Mouse (Mus musculus) kidney, embryonic 14.5 days (tissue): ENCODE measurements around the gene Ing5. TPM values are rescaled to one million over a fixed set of nuclear protein-coding genes. Genes with fewer than 3 reads are reported as not detected.
"Not testable (repeated sequence)": the region's sequence is repeated elsewhere in the genome, so short reads cannot be mapped to it uniquely, and the experiment has no call there.

Experiments
- ATAC-seq: fragments of 200-750 bp; cut with Nextera tagmentation; 2 replicates; pipeline ENCODE4 v1.8.0; 2017; ENCODE audit warnings: moderate number of reproducible peaks, mild to moderate bottlenecking, moderate TSS enrichment, moderate library complexity; ENCODE audit not compliant: low FRiP score, low TSS enrichment
- H3K27ac ChIP-seq: fragments of 300-500 bp; sonication (generic); 2 replicates; pipeline ENCODE4 v1.5.1; 2014; ENCODE audit warnings: low read depth, mild to moderate bottlenecking, low read length, moderate library complexity, mixed read lengths
- H3K27me3 ChIP-seq: fragments of 300-500 bp; sonication (generic); 2 replicates; pipeline ENCODE4 v1.6.1; 2014; ENCODE audit warnings: mild to moderate bottlenecking, low read length; ENCODE audit not compliant: control insufficient read depth, insufficient read depth
- H3K36me3 ChIP-seq: fragments of 300-500 bp; sonication (generic); 2 replicates; pipeline ENCODE4 v1.6.1; 2014; ENCODE audit warnings: low read length, mixed read lengths; ENCODE audit not compliant: control insufficient read depth, insufficient read depth
- H3K4me1 ChIP-seq: fragments of 300-500 bp; sonication (generic); 2 replicates; pipeline ENCODE4 v1.6.1; 2014; ENCODE audit warnings: low read length, mixed read lengths; ENCODE audit not compliant: control insufficient read depth, insufficient read depth
- H3K4me2 ChIP-seq: fragments of 300-500 bp; sonication (generic); replicated peaks from 2 replicates; pipeline ENCODE4 v1.6.1; 2014; ENCODE audit warnings: low read depth, mild to moderate bottlenecking, low read length
- H3K4me3 ChIP-seq: fragments of 300-500 bp; sonication (generic); 2 replicates; pipeline ENCODE4 v1.5.1; 2014; ENCODE audit warnings: mild to moderate bottlenecking, low read length
- H3K9ac ChIP-seq: fragments of 300-500 bp; sonication (generic); 2 replicates; pipeline ENCODE4 v1.6.1; 2014; ENCODE audit warnings: low read depth, mild to moderate bottlenecking, low read length, moderate library complexity
- H3K9me3 ChIP-seq: fragments of 300-500 bp; sonication (generic); 2 replicates; pipeline ENCODE4 v1.6.1; 2016; ENCODE audit warnings: low read length; ENCODE audit not compliant: control insufficient read depth
- WGBS: fragments of 180-500 bp; shearing (Covaris S2); extraction: QIAGEN DNeasy Blood & Tissue Kit; methylation state at CpG from one replicate; pipeline ENCODE4 v1.1.7; 2014; 5-methylcytosine and 5-hydroxymethylcytosine counted together
- polyA plus RNA-seq: library from polyadenylated mRNA; unstranded; fragments of >200 nt; fragmentation: Nextera tagmentation; extraction: Ambion mirVana; gene quantifications from 2 replicates; pipeline ENCODE4 v1.2.1, GENCODE M21; 2014

Gene Ing5
- polyA plus RNA-seq, 1 experiment from 2014 or later, result 18.5 TPM

DNA sequence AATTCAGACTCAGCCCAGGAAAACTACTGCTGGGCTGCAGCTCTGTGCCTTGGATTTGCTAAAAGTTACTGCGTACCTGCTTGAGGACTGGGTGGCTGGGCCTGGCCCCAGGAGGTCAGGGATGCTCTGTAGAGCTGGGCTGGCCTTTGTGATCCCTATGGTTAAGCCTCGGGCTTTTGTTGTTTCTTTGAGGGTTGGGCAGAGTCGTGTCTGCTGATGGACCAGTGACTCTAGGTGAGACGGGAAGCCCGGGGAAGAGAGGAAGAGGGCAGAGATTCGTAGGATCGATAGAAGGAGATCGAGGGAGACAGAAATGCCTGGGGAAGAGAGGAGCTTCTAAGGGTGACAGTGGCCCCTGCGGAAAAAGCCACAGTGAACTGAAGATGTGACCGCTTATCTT, 20.8 kb downstream of the Ing5 start, which contains the start of gene D2hgdh:
Gene D2hgdh (plus strand): TSS at position 301 of the 400 bp plus-strand sequence.
- H3K27ac ChIP-seq, result peak within 1 kb of the TSS; percentile 90
- H3K4me2 ChIP-seq, result peak within 1 kb of the TSS; percentile 56
- H3K4me3 ChIP-seq, result peak within 1 kb of the TSS; percentile 46
- no peaks in the 10 kb centered on the region for H3K9me3 ChIP-seq
- WGBS, result 4% methylated on average over 10 of the region's 10 CpGs
- peaks cover 20% of the 10 kb centered on the region for H3K36me3 ChIP-seq
- H3K4me1 ChIP-seq, result peaks cover 4% of the 10 kb centered on the region; the same call in 1 of the 2 replicates
- no peaks in the 10 kb centered on the region for H3K27me3 ChIP-seq
- H3K9ac ChIP-seq, result peak within 1 kb of the TSS; percentile 65
- ATAC-seq, result peak; percentile 14; the same call in 1 of the 2 replicates

DNA sequence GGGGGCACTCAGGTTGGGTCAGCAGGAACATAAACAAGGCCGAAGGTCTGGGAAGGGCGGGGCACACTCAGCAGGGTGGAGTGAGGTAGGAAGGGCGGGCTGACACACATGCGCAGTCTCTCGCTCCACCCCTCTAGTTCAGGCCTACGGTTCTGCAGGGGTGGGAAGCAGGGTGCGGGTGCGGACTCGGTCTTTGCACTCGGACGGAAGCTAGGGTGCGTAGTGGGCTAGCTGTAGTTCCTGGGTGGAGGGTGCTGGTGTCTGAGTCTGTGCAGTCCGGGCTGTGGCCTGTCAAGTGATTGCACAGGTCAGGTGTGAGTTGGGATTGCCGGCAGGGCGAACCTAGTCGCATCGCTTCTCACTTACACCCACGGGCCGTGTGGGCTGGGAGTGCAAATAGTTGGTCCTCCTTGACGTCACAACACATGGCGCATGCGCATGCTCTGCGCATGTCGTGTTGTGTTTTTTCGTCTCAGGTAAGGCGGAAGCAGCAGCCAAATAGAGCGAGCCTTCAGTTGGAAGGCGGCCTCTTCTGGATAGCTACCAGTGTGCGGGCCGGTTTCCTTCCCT, 21.4 kb downstream of the Ing5 start:
- no peaks in the 10 kb centered on the region for H3K9me3 ChIP-seq
- H3K9ac ChIP-seq, result peak overlapping the region; percentile 65
- H3K4me1 ChIP-seq, result peaks cover 4% of the 10 kb centered on the region; the same call in 1 of the 2 replicates
- peak overlapping the region; percentile 56 for H3K4me2 ChIP-seq
- H3K27me3 ChIP-seq, result no peaks in the 10 kb centered on the region
- peak overlapping the region; percentile 46 for H3K4me3 ChIP-seq
- peaks cover 14% of the 10 kb centered on the region for H3K36me3 ChIP-seq
- ATAC-seq, result peak; percentile 97
- peak overlapping the region; percentile 90 for H3K27ac ChIP-seq
- WGBS, result under 1% methylated on average over 30 of the region's 30 CpGs

DNA sequence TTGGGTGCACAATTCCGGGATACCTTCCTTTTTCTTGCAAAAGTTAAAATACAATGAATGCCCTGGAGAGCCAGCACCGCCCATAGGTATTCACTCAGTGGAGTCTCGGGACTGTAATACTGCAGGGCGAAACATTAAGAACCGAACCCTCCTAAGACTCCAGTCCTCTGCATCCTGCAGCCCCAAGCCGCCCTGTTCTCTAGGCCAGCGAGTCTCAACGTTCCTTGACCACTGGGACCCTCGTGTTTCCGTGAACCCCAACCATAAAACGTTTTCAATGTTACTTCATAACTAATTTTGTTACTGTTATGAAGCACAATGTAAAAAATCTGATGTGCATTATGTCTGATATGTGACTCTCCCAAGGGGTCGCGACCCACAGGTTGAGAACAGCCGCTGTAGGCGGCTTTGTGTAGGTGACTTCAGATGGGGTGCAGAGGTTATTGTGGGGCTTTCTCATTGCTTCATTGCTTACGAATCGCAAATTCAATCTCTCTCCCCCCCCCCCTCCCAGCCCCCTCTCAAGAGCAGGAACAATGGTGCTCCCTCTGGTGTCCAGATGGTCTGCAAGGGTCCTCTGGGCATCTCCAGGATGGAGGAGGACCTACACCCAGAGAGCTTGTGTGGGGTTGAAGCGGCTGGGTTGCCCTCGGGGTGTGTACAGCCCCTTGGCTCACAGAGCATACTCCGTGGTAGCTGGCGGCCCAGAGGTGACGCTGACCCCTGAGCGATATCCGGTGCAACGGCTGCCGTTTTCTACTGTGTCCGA, 22.2 kb downstream of the Ing5 start:
- peaks cover 4% of the 10 kb centered on the region; the same call in 1 of the 2 replicates for H3K4me1 ChIP-seq
- peak overlapping the region; percentile 65; the same call in 1 of the 2 replicates for H3K9ac ChIP-seq
- WGBS, result 39% methylated on average over 27 of the region's 27 CpGs
- H3K4me3 ChIP-seq, result peak overlapping the region; percentile 46
- 0 out of 2 replicates have a peak, but pooled peaks have one; percentile 24 for ATAC-seq
- peak overlapping the region; percentile 56 for H3K4me2 ChIP-seq
- H3K36me3 ChIP-seq, result peaks cover 7% of the 10 kb centered on the region
- peak overlapping the region; percentile 90; the same call in 1 of the 2 replicates for H3K27ac ChIP-seq
- H3K9me3 ChIP-seq, result no peaks in the 10 kb centered on the region
- H3K27me3 ChIP-seq, result no peaks in the 10 kb centered on the region

DNA sequence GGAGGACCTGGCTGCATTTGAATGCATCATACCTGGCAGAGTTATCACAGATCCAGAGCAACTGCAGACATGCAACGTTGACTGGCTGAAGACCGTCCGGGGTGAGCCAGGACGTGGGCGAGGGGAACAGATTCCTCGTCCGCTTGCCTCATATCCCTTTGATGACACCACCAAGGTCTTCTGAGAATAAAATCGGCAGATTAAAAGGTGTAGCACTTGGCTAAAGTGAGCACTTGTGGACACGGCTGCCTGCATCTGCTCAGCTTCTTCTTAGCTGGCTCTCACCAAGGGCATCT, 22.7 kb downstream of the Ing5 start:
- WGBS, result 90% methylated on average over 9 of the region's 9 CpGs
- H3K27ac ChIP-seq, result no peak overlapping the region
- no peak overlapping the region for H3K9ac ChIP-seq
- peaks cover 2% of the 10 kb centered on the region; the same call in 1 of the 2 replicates for H3K36me3 ChIP-seq
- no peak overlapping the region; the same call in 1 of the 2 replicates for H3K4me3 ChIP-seq
- H3K9me3 ChIP-seq, result no peaks in the 10 kb centered on the region
- H3K4me1 ChIP-seq, result peaks cover 4% of the 10 kb centered on the region; the same call in 1 of the 2 replicates
- no peak for ATAC-seq
- no peaks in the 10 kb centered on the region for H3K27me3 ChIP-seq
- peak overlapping the region; percentile 56; the same call in 1 of the 2 replicates for H3K4me2 ChIP-seq

DNA sequence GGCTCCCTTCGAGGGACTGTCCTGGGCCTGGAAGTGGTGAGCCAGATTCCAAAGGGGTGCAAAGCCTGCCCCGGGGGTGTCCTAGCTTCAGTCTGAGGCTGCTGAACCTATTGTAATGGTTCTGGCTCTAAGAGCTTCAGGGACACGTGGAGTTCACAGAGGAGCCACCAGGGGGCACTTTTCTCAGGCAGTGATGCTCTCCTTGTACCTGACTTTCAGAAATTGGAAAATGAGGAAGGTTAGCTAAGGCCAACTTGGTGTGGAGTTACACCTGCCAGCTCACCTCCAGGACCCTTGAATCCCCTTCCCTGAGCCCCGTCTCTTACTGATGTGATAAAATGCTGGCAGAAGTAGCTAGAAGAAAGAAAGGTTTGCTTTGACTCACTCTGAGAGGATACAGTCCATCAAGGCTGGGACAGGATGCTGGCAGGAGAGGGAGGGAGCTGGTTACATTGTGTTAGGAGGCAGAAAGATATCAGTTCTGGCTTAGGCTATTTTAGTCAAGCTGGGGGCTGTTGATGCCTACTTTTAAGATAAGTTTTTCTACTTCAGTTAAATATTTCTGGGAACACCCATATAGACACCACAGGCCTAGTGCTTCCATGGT, 29.1 kb downstream of the Ing5 start:
- not testable (repeated sequence) for H3K27ac ChIP-seq, H3K4me1 ChIP-seq, H3K4me2 ChIP-seq, H3K36me3 ChIP-seq, H3K9ac ChIP-seq, ATAC-seq, H3K27me3 ChIP-seq, H3K4me3 ChIP-seq, H3K9me3 ChIP-seq
- WGBS, result 89% methylated on average over 1 of the region's 4 CpGs

DNA sequence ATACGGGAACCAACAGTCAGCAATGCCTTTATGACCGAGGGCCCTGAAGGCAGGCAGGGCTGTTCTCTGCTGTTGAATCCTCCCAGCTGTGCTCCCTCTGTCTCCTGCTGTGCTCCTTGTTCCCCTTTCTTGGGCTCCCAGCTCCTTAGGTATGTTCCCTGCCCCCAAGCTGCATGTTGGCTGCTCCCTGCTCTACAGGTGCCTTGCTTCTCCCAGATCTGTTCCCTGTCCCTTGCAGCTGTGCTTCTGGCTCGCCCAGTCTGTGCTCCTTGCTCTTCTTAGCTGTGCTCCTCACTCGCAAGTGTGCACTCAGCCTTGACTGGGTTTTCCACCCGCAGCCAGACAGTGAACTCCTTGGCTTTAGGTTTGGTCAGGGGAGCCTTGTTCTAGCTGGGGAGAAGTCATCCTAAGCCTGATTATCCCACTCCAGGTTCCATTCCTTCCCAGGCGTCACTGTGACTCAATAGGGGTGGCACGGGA, 30.9 kb downstream of the Ing5 start:
- Histone ChIP-seq H3K4me3 (no peak overlapping the region), H3K27ac (no peak overlapping the region), H3K36me3 (peaks cover 4% of the 10 kb centered on the region; the same call in 1 of the 2 replicates), H3K4me1 (no peaks in the 10 kb centered on the region), H3K27me3 (no peaks in the 10 kb centered on the region), H3K4me2 (no peak overlapping the region), H3K9me3 (no peaks in the 10 kb centered on the region), H3K9ac (no peak overlapping the region)
- 90% methylated on average over 7 of the region's 7 CpGs for WGBS
- 0 out of 2 replicates have a peak, but pooled peaks have one; percentile 43 for ATAC-seq

DNA sequence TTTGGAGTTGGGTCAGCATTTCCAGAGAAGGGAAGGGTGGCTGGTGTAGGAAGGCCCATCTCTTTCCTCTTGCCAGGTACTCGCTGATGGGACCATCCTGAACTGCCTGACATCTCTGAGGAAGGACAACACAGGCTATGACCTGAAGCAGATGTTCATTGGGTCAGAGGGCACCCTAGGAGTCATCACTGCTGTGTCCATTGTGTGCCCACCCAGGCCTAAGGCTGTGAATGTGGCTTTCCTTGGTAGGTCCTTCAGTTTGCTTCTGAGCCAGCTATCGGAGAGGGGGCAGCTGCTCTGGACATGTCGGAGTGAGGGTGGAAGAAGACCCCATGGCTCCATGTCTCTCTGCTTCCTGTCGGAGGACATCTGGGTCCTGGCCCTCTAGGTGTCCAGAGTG, 31.4 kb downstream of the Ing5 start:
- 86% methylated on average over 4 of the region's 4 CpGs for WGBS
- Histone ChIP-seq H3K9me3 (no peaks in the 10 kb centered on the region), H3K9ac (no peak overlapping the region), H3K4me2 (no peak overlapping the region), H3K4me1 (no peaks in the 10 kb centered on the region), H3K27ac (no peak overlapping the region), H3K4me3 (no peak overlapping the region), H3K36me3 (peaks cover 4% of the 10 kb centered on the region; the same call in 1 of the 2 replicates), H3K27me3 (no peaks in the 10 kb centered on the region)
- no peak for ATAC-seq

DNA sequence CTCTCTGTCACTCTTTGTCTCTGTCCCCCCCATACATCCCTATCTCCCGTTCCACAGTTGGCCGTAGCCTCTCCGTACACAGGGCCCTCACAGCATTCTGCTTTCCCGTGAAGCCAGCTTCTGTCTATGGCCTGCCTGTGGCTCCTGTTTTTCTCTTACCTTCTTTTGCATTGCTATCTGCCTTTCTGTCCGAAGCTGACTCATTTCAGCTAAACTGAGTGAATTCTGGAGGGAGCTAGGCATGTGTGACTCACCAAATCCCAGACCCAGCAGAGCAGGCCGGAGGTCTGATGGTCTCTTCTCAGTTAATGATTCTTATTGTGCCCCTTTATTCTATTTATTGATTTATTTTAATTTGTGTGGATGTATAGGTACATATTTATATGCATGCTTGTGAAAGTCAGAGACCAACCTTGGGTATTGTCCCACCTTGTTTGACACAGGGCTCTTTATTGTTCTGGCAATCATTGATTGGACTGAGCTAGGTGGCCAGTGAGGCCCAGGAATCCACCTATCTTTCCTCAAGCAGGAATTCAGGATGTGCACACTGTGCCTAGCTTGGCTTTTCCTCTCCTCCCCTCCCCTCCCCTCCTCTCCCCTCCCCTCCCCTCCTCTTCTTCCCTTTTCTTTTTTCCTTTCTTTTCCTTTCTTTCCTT, 32.2 kb downstream of the Ing5 start:
- 91% methylated on average over 6 of the region's 6 CpGs for WGBS
- Histone ChIP-seq H3K4me1 (no peaks in the 10 kb centered on the region), H3K27ac (no peak overlapping the region), H3K9me3 (no peaks in the 10 kb centered on the region), H3K9ac (no peak overlapping the region), H3K27me3 (no peaks in the 10 kb centered on the region), H3K4me3 (no peak overlapping the region), H3K4me2 (no peak overlapping the region), H3K36me3 (peaks cover 4% of the 10 kb centered on the region; the same call in 1 of the 2 replicates)
- ATAC-seq, result no peak
